Mouse (Mus musculus): ENCODE measurements at regions not wholly inside any gene's neighbourhood (a gene's known extent, or its start where the extent isn't known, plus 50 kb on each side); places are given as distances from the start of the nearest gene placed in this dataset.

GRCm38 (mm10) chr2:27813370-27813769 lies 72.9 kb upstream of the Col5a1 start:
- TF ChIP-seq POLR2A (IDR thresholded peaks at IDR 0.05; ENCODE audit: low read depth, low read length) (no peak), CTCF (conservative IDR thresholded peaks at IDR 0.05; ENCODE audit: insufficient read depth, insufficient read length, low read depth, low read length) (no peak)

All from kidney, adult 2 months (tissue).